Mouse (Mus musculus): ENCODE results near the gene Gm17018.
"Not testable (repeated sequence)": the region's sequence is repeated elsewhere in the genome, so short reads cannot be mapped to it uniquely, and the experiment has no call there.

The Gm17018 gene

DNA sequence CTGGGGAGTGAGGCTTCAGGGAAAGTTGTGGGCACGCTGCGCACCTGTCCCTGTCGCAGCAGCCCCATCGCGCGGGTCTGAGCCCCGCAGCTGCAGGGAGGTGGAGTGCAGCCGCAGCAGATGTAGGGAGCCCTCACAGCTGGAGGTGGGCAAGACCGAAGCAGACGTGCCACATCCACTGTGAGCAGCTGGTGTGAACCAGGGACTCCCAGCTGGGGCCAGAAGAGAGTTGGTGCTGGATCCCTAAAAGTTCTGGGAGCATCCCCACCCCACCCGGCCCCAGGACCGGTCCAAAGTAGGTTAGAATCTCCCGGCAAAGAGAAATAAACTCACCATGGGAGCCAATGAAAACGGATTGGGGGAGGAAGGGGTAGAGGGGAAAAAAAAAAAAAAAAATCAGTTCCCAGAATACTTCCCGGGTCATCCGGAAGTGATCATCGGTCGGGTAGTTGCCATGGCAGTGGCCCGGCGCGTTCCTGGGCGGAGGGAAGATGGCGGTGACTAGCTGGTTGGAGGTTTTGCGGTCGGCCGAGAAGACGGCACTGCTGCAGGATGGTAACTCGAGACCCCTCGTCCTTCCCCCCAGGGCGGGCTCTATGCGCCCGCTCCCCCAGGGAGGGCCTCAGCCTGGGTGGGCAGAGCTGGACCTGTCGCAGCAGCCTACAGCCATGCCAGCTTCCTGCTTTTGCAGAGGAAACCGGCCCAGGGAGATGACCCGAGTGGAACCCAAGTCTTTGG is at the start of gene Gm17018, which contains the start of gene Poll:
Gene Gm17018 (plus strand): TSS at position 463 of the 738 bp plus-strand sequence.
Gene Poll (minus strand): TSS at position 379 of the 738 bp plus-strand sequence.
- DNase-seq, result peak; percentile 92

DNA sequence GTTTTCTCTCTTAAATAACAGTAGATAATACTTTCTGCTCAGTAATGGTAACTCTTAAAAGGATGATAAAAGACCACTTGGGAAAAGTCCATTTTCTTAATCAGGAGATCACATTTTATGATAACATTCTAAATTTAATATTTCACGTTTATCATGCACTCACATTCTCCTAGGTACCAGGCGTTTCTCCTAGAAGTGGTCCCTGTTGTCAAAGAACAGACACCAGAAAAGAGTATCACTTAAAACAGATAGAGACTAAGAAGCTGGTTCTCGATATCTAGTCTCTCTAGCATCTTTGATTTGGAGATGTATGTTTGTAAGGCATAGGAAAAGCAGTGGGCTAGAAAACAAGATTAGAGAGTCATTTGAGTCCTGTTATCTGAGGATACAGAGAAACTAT is 49.7 kb upstream of the Gm17018 start:
- DNase-seq, result no peak

DNA sequence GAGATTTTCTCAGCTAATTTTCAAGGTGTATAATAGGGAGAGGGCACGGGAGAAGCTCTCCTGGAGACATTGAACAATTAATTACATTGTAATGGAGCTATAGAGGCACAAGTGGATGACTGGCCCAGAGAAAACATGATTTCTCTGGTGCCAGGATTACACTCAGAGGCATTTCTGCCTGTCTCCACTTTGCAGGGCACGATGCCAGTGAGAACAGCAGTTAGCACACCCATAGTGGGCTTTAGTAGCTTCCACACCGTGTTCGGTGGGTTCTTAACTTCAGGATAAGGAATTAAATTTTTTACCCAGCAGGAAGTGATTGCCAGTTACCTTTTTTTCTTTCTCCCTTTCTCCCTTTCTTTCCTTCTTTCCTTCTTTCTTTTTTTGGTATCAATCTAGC is 49.0 kb upstream of the Gm17018 start:
- DNase-seq, result no peak

DNA sequence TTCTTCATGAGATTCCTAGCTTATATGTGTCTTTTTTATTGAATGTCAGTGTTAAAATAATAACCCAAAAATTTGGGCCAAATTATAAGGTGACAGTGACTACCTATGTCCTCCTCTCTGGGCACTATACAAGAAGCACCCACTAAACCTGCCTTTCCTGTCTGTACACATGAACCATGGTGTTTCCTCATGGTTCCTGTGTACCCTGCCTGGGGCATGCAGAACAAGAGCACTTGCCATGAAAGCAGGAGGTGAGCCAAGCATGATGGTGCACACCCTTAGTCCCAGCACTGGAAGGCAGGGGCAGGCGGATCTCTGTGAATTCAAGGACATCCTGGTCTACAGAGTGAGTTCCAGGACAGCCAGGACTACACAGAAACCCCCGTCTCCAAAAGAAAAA is 45.1 kb upstream of the Gm17018 start:
- DNase-seq, result no peak

DNA sequence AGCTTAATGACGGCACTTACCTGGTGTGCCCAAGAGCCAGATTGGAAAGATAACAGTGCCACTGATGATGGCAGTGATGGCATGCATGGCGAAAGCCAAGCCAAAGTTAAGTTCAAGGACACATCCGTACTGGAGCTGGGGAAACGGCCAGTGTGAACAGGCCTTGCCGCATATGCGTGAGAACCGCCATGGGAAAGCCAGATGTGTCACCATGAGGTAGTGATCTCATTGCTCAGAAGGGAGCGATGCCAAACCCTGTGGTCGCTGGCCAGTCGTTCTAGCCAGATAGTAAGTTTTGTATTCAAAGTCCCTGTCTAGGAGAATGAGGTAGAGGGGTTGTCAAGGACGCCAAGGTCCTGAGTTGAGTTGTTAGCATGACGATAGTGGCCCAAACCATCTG is 44.2 kb upstream of the Gm17018 start:
- DNase-seq, result no peak

DNA sequence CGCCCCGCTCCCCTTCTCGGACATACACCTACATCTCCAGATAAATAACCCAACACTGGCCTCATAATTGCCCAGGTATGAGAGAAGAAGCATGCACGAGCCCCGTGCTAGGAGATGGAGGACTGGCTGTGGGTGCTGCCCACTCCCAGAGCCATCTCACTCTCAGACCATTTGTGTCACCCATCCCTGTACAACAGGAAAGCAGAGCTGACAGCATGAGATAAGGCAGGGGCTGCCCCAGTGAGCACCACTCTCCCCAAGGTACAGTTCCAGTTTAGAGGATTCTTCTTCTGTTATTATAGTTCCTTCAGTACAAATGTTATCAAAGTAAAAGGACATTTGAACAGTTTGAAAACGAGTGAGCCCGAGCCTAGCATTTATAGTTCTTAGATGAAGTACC is 33.0 kb upstream of the Gm17018 start:
- no peak for DNase-seq

DNA sequence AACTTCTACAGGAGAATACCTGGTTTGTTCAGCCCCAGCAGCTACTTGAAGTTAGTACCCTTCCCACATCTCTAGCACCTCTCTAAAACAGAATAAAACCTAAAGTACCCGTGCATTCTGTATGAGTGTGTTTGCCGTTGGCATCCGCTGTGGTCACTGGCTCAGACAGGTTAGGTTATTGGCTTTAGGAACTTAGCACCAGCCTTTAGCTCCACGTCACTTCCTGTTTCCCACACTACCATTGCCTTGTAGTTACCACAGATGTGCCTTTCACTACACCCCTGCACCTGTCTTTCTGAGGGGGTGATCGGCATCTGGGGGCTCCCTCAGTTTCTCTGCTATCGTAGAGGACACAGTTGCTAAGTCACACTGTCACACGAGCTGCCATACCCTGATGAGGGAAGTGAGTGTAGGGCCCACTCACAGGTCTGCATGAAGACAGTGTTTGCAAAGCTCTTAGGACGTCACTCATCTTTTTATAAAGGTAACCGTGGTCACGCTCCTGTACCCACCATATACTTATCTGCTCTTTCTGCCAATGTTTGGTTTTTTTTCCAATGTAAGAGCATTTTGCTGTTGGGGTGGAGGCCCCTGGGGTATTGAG is 32.4 kb upstream of the Gm17018 start:
- no peak for DNase-seq

DNA sequence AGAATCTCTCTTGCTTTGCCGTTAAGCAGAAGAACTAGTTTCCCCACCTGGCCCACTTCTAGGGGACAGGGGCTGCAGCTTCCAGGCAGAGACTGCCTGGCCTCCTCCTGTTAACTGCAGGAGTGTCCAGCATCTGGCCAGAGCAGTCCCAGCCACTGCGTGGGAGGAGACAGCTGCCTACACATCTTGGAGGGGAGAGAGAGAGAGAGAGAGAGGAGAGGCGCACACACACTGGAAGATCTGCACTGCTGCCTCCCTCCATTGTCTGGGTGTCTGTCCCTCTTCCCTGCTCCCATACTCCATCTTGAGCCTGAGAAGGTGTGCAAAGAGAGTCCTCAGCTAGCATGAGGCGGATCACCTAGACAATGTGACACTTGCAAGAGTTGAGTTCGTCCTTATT is 31.1 kb upstream of the Gm17018 start:
- no peak for DNase-seq

DNA sequence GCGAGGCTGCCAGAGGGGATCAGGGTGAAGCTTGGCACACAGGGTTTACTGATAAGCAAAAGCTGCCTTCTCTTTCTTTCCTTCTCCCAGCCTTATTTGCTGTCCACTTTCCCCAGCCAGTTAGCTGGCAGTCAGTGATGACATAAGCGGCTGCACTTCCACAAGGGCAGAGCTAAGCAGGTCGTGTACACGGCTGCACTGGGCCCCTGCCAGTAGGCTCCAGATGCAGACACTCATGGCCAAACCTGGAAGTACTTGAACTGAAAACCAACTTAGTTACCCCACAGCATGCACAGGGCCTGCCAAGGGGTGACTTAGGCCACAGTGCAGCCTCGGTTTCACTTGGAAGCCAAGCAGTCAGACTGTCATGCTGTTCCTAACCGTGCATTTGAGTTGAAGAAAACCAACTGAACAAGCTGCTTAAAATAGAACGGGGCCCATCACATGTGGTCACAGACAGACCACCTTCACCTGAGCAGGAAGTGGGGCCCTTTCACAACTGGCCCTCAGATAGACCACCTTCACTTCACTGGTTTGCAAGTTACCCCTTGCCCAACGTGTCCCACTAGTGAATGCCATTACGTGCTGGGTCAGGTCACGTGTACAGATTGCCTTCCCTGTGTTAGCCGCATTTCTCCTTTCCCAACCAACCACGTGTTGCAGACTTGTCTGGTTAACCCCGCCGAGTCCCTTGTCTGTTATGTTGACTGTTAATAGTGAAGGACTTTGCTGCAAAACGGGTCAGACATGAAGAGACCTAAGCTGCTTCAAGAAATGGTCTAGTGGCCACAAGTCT is 30.0 kb upstream of the Gm17018 start:
- no peak for DNase-seq

DNA sequence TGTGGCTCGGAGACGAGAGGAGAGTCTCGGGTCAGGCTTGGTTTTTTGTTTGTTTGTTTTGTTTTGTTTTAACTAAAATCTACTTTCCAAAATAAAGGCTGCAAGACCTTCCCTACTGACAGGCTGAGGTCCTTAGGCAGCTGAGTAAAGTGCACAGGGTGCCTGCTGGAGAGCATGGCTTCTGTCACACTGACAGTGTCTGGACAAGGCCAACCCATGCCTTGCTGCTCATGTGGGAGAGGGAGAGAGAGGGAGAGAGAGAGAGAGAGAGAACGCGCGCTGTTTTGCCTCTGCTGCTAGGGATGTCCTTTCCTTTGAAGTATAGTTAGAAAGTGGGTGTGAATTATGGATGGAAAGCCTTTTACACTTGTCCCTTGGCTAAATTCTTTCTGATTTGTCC is 28.9 kb upstream of the Gm17018 start:
- DNase-seq, result no peak

DNA sequence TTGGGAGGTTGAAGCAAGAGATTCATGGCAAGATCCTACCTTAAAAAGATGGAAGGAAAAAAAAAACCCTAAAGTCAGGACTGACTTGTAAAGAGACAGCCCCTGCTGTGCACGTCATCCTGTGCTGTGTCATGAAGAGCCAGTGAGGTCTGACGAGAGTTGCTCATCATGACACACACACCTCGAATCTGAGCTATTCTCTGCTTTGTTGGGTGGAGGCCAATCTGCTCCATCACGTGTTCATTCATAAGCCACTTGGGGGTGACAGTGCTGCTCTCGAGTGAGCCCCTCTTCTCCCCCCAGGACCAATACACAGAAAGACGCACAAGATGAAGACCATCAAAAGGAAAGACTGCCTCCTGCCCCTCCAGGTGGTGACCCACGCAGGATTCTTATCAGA is 26.8 kb upstream of the Gm17018 start:
- no peak for DNase-seq

DNA sequence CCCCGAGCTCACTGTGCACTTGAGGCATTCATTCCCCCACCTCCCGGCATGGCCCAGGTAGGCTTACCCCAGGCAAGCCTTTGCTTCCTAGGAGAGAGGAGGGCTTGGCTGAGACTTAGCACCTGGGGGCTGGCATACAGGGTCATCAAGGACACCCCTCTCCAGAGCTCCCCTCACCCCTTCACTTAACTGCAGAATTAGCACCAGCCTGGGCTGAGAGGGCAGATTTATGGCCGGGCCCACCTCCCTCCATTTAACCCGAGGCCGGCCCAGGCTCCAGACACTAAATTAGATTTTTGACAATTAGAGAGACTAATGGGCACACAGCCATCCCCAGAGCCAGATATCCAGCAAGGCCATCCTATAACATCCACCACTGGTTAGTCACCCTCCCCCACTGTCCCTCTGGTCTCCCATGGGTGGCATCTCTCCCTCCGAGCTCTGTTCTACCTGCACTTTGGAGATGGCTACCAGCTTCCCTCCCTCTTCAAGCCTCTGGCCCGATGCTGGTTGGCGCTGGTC is 25.1 kb upstream of the Gm17018 start:
- DNase-seq, result no peak

DNA sequence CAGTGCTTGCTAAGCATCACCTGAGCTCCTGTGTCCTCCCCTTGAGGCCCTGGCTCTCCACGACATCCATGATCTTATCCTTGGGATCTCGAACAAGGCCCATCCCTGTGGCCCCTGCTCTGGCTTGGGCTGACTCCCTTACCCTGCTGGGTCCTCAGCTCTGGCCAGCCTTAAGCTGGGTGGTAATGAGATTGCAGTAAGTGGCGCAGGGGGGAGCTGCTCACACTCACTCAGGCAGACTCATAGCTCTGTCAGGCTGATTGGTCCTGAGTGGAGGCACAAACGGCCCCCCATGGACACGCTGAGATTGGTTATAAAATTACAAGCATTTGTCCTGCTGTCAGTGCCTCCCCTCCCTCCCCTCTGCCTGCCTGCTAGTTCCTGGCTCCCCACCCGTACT is 24.5 kb upstream of the Gm17018 start:
- DNase-seq, result no peak

DNA sequence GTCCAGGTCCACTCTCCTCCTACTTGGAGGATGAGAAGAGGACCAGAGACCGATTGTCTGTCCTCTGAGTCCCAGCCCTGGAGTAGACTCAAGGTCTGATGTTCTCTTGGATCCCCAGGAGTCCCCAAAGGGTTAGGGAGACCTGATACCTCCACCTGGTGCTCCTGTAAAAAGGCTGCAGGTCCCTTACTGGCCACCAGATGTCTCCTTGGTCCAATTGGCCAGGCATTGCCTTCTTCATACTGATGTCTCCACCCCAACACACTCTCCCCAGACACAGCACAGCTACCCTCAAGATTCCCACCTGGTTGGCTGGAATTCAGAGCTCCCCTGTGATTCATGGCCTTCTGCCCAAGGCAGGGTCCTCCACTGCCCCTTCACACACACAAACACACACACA is 22.9 kb upstream of the Gm17018 start:
- DNase-seq, result peak; percentile 54

DNA sequence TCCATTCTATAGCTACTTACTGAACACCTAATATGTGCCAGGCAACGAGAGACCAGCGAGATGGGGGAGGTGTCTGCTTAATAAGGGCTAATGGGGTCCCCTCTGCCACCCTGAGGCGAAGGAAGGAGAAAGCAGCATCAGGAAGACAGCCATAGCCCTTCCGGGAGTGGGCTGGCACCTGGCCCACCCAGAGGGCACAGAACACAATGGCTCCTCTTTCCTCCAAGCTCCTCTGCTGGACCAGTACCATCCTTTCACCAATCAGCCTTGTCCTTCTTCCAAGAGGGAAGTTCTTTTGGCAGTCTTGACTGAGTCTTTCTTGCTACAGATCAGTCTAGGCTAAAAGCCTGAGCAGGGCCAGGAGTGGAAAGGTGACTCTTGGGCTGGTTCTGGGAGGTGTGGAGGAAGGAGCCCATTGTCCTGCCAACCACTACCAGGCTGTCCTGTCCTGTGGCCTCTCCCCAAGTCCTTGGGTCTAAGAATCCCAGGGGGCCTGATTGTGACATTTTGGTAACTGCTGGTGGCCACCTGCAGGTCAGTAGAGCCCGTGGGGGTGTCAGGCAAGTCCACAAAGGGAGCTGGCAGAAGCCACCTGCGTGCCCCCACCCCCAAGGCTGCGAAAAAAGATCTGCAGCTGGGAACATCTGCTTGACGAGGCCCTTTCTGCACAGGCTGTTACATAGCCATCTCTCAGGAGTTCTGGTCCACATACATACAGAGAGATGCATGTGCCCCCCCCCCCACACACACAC is 19.6 kb upstream of the Gm17018 start:
- no peak for DNase-seq

DNA sequence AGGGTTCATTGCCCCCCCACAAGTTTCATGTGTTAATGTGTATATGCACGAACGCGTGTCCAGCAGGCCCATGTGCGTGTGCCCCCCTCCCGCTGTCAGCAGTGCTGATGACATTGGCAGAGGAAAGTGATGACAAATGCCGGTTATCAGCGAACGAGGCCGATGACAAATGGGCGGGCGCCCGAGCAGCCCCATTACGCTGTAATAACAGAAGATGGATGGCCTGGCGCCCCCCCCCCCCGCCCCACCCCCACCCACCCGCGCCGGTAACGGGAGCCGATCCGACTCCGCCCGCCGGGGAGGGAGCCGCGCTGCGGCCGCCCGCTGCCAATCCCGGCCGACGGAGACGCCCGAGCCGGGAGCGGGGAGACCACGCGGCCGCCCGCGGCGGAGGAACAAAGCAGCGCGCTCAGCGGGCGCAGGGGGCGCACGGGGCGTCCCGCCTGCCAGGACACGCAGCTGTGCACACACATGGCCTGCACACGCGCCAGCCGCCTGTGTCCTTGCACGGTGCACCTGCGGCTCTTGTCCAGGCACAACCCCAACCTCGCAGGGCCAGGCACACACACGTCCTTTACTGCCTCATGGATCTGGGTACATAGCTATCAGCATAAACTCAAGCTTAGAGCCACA is 18.9 kb upstream of the Gm17018 start:
- peak; percentile 86 for DNase-seq

DNA sequence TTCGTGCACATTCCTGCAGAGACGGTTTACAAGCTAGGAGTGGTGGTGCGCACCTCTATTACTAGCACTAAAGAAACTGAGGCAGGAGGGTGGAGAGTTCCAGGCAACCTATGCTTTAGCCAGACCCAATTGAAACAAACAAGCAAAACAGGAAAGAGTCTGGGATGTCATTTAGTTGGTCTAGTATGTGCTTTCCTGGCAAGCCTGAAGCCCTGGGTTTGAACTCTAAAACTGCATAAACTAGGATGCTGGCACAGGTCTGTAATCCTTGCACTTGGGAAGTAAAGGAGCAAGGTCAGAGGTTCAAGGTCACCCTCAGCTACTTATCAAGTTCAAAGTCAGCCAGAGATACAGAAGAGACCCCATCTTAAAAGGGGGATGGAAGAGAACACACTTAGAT is 18.4 kb upstream of the Gm17018 start:
- DNase-seq, result no peak

DNA sequence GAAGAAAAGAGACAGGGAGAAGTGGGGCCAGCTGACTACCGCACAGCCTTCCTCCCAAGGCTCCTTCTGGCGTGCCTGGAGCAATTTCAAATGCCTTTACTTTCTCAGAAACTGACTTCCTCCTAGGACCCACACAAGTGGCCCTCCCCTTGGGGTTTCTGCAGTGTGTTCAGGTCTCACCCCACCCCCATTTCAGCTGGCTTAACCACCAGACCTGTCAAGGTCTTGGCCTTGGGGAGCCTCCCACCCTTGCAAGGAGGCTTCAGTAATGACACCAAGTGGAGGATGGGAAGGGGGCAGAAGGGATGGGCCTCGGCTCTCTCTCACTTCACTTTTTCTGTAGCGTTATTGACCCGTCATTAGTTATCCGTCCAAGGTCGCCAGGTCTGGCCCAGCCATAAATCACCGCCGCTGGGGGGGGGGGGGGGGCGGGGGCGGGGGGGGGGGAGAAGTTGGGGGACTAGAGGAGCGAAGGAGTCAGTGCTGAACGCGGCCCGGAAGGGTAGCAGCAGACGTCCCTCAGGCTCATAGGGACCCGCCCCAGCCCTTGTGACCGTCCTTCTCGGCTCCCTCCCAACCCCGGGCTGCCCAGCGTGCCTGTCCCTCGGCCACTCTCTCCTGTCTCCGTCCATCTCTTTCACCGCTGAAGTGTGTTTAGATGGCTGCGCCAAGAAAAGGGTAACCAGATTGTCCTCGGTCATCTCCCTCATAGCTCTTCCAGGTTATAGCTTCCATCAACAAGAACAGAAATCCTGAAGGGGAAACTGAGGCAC is 16.1 kb upstream of the Gm17018 start:
- peak; percentile 45 for DNase-seq

DNA sequence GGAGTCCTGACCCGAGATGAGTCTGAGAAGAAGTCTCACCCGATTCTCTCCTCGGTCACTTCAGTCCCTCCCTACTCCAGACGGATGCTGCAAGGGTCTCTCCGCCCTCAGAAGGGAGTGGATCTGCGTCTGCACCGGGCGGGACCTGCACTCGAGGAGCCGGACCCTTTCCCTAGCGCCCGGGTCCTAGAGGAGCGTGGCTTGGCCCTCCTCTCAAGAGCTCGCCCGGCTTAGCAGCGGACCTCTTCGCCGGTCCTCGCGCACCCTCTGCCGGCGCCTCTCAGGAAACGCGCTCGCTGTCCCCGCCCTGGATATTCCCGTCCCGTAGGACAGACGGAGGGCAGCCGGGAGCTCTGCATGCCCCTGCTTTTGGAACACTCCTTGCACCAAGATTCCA is 15.5 kb upstream of the Gm17018 start:
- peak; percentile 94 for DNase-seq

DNA sequence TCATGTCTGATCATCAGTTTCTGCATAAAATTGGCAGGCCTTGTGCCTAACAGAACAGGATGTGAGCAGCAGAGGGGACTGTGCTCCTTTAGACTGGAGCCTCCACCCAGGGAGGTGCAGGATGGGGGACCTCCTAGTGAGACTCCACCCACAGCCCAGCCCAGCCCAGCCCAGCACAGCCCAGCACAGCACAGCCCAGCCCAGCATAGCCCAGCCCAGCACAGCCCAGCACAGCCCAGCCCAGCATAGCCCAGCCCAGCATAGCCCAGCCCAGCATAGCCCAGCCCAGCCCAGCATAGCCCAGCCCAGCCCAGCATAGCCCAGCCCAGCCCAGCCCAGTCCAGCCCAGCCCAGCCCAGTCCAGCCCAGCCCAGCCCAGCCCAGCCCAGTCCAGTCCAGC is 12.2 kb upstream of the Gm17018 start:
- not testable (repeated sequence) for DNase-seq

DNA sequence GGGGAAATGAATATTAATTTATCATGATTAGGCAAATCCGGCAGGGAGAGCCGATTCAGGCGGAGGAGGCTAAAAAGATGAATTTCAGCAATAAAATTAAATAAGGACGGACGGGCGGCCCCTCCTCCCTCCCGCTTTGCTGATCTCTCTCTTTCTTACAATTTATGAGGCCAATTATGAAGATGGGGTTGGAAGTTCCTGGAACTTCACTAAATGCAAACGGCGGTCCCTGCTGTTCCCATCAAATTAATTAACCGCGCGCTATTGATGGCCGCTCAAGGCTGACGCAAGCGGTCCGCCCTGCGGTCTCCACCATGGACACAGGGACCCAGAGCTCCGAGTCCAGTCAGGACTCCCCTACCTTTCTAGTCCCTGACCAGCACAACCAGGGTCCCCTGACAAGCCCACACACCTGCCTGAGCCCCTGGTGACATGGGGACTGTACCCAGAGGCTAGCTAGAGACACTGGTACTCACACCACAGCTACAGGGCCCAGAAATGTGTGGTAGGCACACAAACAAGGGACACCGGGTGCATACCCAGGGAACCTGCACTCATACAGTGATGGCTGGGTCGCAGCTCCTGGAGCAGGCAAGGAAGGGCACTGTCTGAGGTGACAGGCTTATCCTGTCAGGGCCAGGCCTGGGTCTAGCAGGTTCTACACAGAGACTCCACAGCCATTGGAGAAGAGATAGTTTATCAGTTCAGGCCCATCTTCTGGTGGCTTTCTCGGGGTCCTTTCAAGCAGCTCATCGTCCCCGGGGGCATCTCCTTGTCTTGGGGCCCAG is 11.1 kb upstream of the Gm17018 start:
- no peak for DNase-seq
